Comparison of ENCODE assay signal across 8 mouse cellular contexts in genomic region chr7:118740532-118741338, GRCm38 (mm10). TPM values are rescaled to one million over a fixed set of nuclear protein-coding genes. Genes with fewer than 3 reads are reported as not detected.
DNase-seq lines count a peak whose midpoint lies in the region; ATAC-seq and TF ChIP-seq lines count a peak whose summit lies in the region.

No protein-coding gene starts in this region.

- no peak for TF ChIP-seq CTCF in MEL (IDR thresholded peaks at IDR 0.05 in 2 of 3, conservative IDR thresholded peaks at IDR 0.05 in 1 of 3; ENCODE audit: control insufficient read depth in 1 of 3, insufficient read depth in 1 of 3, low read depth in 2 of 3, low read length in 3 of 3, poor library complexity in 1 of 3, severe bottlenecking in 1 of 3)
- no peak for TF ChIP-seq CTCF in cerebellum, adult 2 months (IDR thresholded peaks at IDR 0.05; ENCODE audit: borderline replicate concordance, insufficient read depth, low read depth, low read length)
- no peak; the same call in 1 of the 2 replicates for TF ChIP-seq CTCF in forebrain, postnatal 0 days (IDR thresholded peaks at IDR 0.05; ENCODE audit: low read depth)

- peak overlapping the region; percentile 71 for H3K27ac ChIP-seq in MEL (ENCODE audit: control insufficient read depth, low read depth, low read length)
- H3K27ac ChIP-seq in cerebellum, adult 2 months (ENCODE audit: insufficient read depth, low read length) = peak overlapping the region; percentile 92
- H3K27ac ChIP-seq in forebrain, postnatal 0 days (ENCODE audit: low read depth, low read length) = peak overlapping the region; percentile 93
- no peak overlapping the region for H3K27ac ChIP-seq in lung, embryonic 15.5 days

- peaks cover 0 to 4% of the 10 kb centered on the region in 2 experiments; a peak in 1 of 4 replicates for H3K36me3 ChIP-seq in MEL (ENCODE audit: control insufficient read depth in 1 of 2, insufficient read depth in 2 of 2, low read length in 2 of 2)
- peaks cover 16% of the 10 kb centered on the region for H3K36me3 ChIP-seq in forebrain, postnatal 0 days (ENCODE audit: insufficient read depth)
- peaks cover 5% of the 10 kb centered on the region; the same call in 1 of the 2 replicates for H3K36me3 ChIP-seq in lung, embryonic 15.5 days

- peak; percentile 7 to 69; a peak in 3 of 4 replicates for TF ChIP-seq POLR2A in MEL (IDR thresholded peaks at IDR 0.05; ENCODE audit: control insufficient read depth in 1 of 2, insufficient read depth in 1 of 2, low read depth in 1 of 2, low read length in 2 of 2, poor library complexity in 1 of 2)
- peak; percentile 84; the same call in 1 of the 2 replicates for TF ChIP-seq POLR2A in cerebellum, adult 2 months (IDR thresholded peaks at IDR 0.05; ENCODE audit: borderline replicate concordance, insufficient read depth, low read length)

- H3K27me3 ChIP-seq in MEL (ENCODE audit: control insufficient read depth in 1 of 2, insufficient read depth in 2 of 2, low read length in 2 of 2) = no peaks in the 10 kb centered on the region
- no peaks in the 10 kb centered on the region for H3K27me3 ChIP-seq in cerebellum, adult 2 months (ENCODE audit: control insufficient read depth, insufficient read depth, low read length)
- no peaks in the 10 kb centered on the region for H3K27me3 ChIP-seq in forebrain, postnatal 0 days (ENCODE audit: insufficient read depth, low read length)
- no peaks in the 10 kb centered on the region for H3K27me3 ChIP-seq in lung, embryonic 15.5 days

- H3K9me3 ChIP-seq in MEL (replicated peaks; ENCODE audit: insufficient read depth, low read length) = no peaks in the 10 kb centered on the region
- H3K9me3 ChIP-seq in forebrain, postnatal 0 days (ENCODE audit: low read length) = no peaks in the 10 kb centered on the region
- no peaks in the 10 kb centered on the region for H3K9me3 ChIP-seq in lung, embryonic 15.5 days

- peaks cover 0 to 5% of the 10 kb centered on the region in 2 experiments; a peak in 1 of 4 replicates for H3K4me1 ChIP-seq in MEL (ENCODE audit: control insufficient read depth in 1 of 2, insufficient read depth in 2 of 2, low read length in 2 of 2)
- H3K4me1 ChIP-seq in cerebellum, adult 2 months (ENCODE audit: control insufficient read depth, insufficient read depth, low read length) = peaks cover 9% of the 10 kb centered on the region; the same call in 1 of the 2 replicates
- H3K4me1 ChIP-seq in forebrain, postnatal 0 days (ENCODE audit: insufficient read depth) = 0 out of 2 replicates have a peak, but pooled peaks cover 9% of the 10 kb centered on the region
- peaks cover 9% of the 10 kb centered on the region for H3K4me1 ChIP-seq in lung, embryonic 15.5 days

- peak overlapping the region; percentile 75 to 97 for H3K4me3 ChIP-seq in MEL (ENCODE audit: control insufficient read depth in 1 of 2, insufficient read depth in 1 of 2, low read depth in 2 of 2, low read length in 2 of 2)
- H3K4me3 ChIP-seq in cerebellum, adult 2 months (replicated peaks; ENCODE audit: insufficient read depth, low read depth, low read length) = peak overlapping the region; percentile 96
- peak overlapping the region; percentile 90 for H3K4me3 ChIP-seq in forebrain, postnatal 0 days (ENCODE audit: low read depth, low read length)
- H3K4me3 ChIP-seq in lung, embryonic 15.5 days = peak overlapping the region; percentile 81

- peak; percentile 97 for DNase-seq in MEL (ENCODE audit: low read depth, low spot score)
- DNase-seq in cerebellum, adult 2 months = peak; percentile 96
- DNase-seq in forebrain, postnatal 0 days = peak; percentile 99
- peak; percentile 98 for DNase-seq in heart, postnatal 4 days
- DNase-seq in layer of hippocampus, adult 8-10 months (ENCODE audit: low spot score in 2 of 2) = peak; percentile 93 to 95
- peak; percentile 92 for DNase-seq in ovary, adult 18-20 months (ENCODE audit: low spot score)
- peak; percentile 96 for DNase-seq in thymus, postnatal 0 days (ENCODE audit: low spot score)

- H3K4me2 ChIP-seq in forebrain, postnatal 0 days (ENCODE audit: low read depth) = peak overlapping the region; percentile 68
- peak overlapping the region; percentile 86 for H3K4me2 ChIP-seq in lung, embryonic 15.5 days

- 2% methylated on average over 41 of the region's 41 CpGs for WGBS in cerebellum, adult 2 months
- 3% methylated on average over 41 of the region's 41 CpGs for WGBS in forebrain, postnatal 0 days
- WGBS in lung, embryonic 15.5 days = 2% methylated on average over 41 of the region's 41 CpGs

- TF ChIP-seq EP300 in MEL (IDR thresholded peaks at IDR 0.05; ENCODE audit: low read depth in 1 of 2, low read length in 2 of 2) = peak in 1 of 2 experiments; percentile 27; a peak in 1 of 4 replicates

- H3K79me2 ChIP-seq in MEL (ENCODE audit: control insufficient read depth, insufficient read depth, low read length, poor library complexity) = peaks cover 6% of the 10 kb centered on the region

- peak; percentile 97 for ATAC-seq in forebrain, postnatal 0 days
- peak; percentile 96 for ATAC-seq in lung, embryonic 15.5 days (ENCODE audit: borderline replicate concordance, extremely low read depth, low FRiP score, low TSS enrichment)

- no peak for TF ChIP-seq RAD21 in MEL (IDR thresholded peaks at IDR 0.05; ENCODE audit: low read depth, low read length)

- peak overlapping the region; percentile 82 for H3K9ac ChIP-seq in MEL (ENCODE audit: control insufficient read depth, low read depth, low read length, poor library complexity, severe bottlenecking)
- peak overlapping the region; percentile 86 for H3K9ac ChIP-seq in forebrain, postnatal 0 days
- H3K9ac ChIP-seq in lung, embryonic 15.5 days = peak overlapping the region; percentile 65

TF ChIP-seq in MEL, 35 proteins besides CTCF, POLR2A, EP300 and RAD21 (continues in another document):
- TF ChIP-seq ZMIZ1 (IDR thresholded peaks at IDR 0.05; ENCODE audit: low read depth, low read length) (no peak), BHLHE40 (IDR thresholded peaks at IDR 0.05; ENCODE audit: borderline replicate concordance, low read depth, low read length) (no peak), CHD1 (IDR thresholded peaks at IDR 0.05; ENCODE audit: low read depth, low read length) (no peak), MYB (IDR thresholded peaks at IDR 0.05; ENCODE audit: low read depth, low read length) (no peak), CHD2 (IDR thresholded peaks at IDR 0.05; ENCODE audit: low read length) (no peak), TCF12 (IDR thresholded peaks at IDR 0.05; ENCODE audit: low read depth, low read length) (peak; percentile 47; the same call in 1 of the 2 replicates), MAX (IDR thresholded peaks at IDR 0.05; ENCODE audit: low read length) (no peak; the same call in 1 of the 2 replicates), SIN3A (IDR thresholded peaks at IDR 0.05; ENCODE audit: low read length) (peak; percentile 62), USF1 (IDR thresholded peaks at IDR 0.05; ENCODE audit: low read depth, low read length) (peak; percentile 95), ELF1 (IDR thresholded peaks at IDR 0.05; ENCODE audit: low read depth, low read length) (peak; percentile 84), MAFK (IDR thresholded peaks at IDR 0.05; ENCODE audit: borderline replicate concordance, low read depth, low read length) (no peak), KAT2A (conservative IDR thresholded peaks at IDR 0.05; ENCODE audit: low read depth, low read length) (peak; percentile 68; the same call in 1 of the 2 replicates), ZNF384 (IDR thresholded peaks at IDR 0.05; ENCODE audit: low read depth, low read length) (no peak), RCOR1 (IDR thresholded peaks at IDR 0.05; ENCODE audit: low read depth, low read length) (peak; percentile 78), MYC (IDR thresholded peaks at IDR 0.05; ENCODE audit: low read depth, low read length) (0 out of 2 replicates have a peak, but pooled peaks have one; percentile 2), NELFE (IDR thresholded peaks at IDR 0.05; ENCODE audit: low read depth, low read length) (peak; percentile 65)

RNA-seq across cellular contexts. Expression of gene Vps35l, which starts 0.7 kb away (rescaled TPM):
- total RNA-seq in MEL (2012; rRNA removed) = 32.7 and 37.6 TPM in 2 replicates
- polyA plus RNA-seq in MEL (2012; ENCODE audit: insufficient read depth in 1 of 2, insufficient read length in 2 of 2, low read depth in 1 of 2, low replicate concordance in 2 of 2, missing spikeins in 1 of 2) = 10 to 100 TPM in 1 of 2 experiments, not detected in 1; 87.4 TPM
- polyA plus RNA-seq in cerebellum, adult 2 months (2012; rRNA removed) = 72.3 and 74.3 TPM in 2 replicates
- total RNA-seq in forebrain, postnatal 0 days (2014; rRNA removed) = 89.7 and 105 TPM in 2 replicates
- 85.9 and 94.5 TPM in 2 replicates for polyA plus RNA-seq in forebrain, postnatal 0 days (2015; fragmentation: Nextera tagmentation; extraction: Ambion mirVana)
- total RNA-seq in heart, postnatal 4 days (2021) = 10 to 100 TPM; 36.0 to 37.1 TPM
- total RNA-seq in layer of hippocampus, adult 8-10 months (2022) = 10 to 100 TPM; 61.8 to 73.0 (median 69.1) TPM
- 63.6 and 64.5 TPM in 2 replicates for polyA plus RNA-seq in lung, embryonic 15.5 days (2015; fragmentation: Nextera tagmentation; extraction: Ambion mirVana)
- 55.7 and 56.5 TPM in 2 replicates for polyA plus RNA-seq in thymus, postnatal 0 days (2015; fragmentation: Nextera tagmentation; extraction: Ambion mirVana)

RNA-seq across cellular contexts. Expression of gene Ccp110, which starts 28.4 kb away (rescaled TPM):
- total RNA-seq in MEL (2012; rRNA removed) = 8.9 and 10.4 TPM in 2 replicates
- polyA plus RNA-seq in MEL (2012; ENCODE audit: insufficient read depth in 1 of 2, insufficient read length in 2 of 2, low read depth in 1 of 2, low replicate concordance in 2 of 2, missing spikeins in 1 of 2) = 10 to 100 TPM in 1 of 2 experiments, not detected in 1; 12.3 TPM
- 63.1 and 72.8 TPM in 2 replicates for polyA plus RNA-seq in cerebellum, adult 2 months (2012; rRNA removed)
- 28.2 and 33.6 TPM in 2 replicates for total RNA-seq in forebrain, postnatal 0 days (2014; rRNA removed)
- polyA plus RNA-seq in forebrain, postnatal 0 days (2015; fragmentation: Nextera tagmentation; extraction: Ambion mirVana) = 8.9 and 13.3 TPM in 2 replicates
- total RNA-seq in heart, postnatal 4 days (2021) = 1 to 10 TPM; 5.8 to 6.9 TPM
- total RNA-seq in layer of hippocampus, adult 8-10 months (2022) = 10 to 100 TPM; 44.1 to 54.8 (median 47.9) TPM
- polyA plus RNA-seq in lung, embryonic 15.5 days (2015; fragmentation: Nextera tagmentation; extraction: Ambion mirVana) = 18.4 and 20.3 TPM in 2 replicates
- polyA plus RNA-seq in thymus, postnatal 0 days (2015; fragmentation: Nextera tagmentation; extraction: Ambion mirVana) = 7.8 and 8.1 TPM in 2 replicates

RNA-seq across cellular contexts. Expression of gene Gde1, which starts 35.2 kb away (rescaled TPM):
- total RNA-seq in MEL (2012; rRNA removed) = 38.1 and 38.6 TPM in 2 replicates
- polyA plus RNA-seq in MEL (2012; ENCODE audit: insufficient read depth in 1 of 2, insufficient read length in 2 of 2, low read depth in 1 of 2, low replicate concordance in 2 of 2, missing spikeins in 1 of 2) = 10 to 100 TPM in 1 of 2 experiments, not detected in 1; 39.8 TPM
- polyA plus RNA-seq in cerebellum, adult 2 months (2012; rRNA removed) = 345 and 354 TPM in 2 replicates
- total RNA-seq in forebrain, postnatal 0 days (2014; rRNA removed) = 271 and 289 TPM in 2 replicates
- 263 and 284 TPM in 2 replicates for polyA plus RNA-seq in forebrain, postnatal 0 days (2015; fragmentation: Nextera tagmentation; extraction: Ambion mirVana)
- total RNA-seq in heart, postnatal 4 days (2021) = 10 to 100 TPM; 38.6 to 38.8 TPM
- total RNA-seq in layer of hippocampus, adult 8-10 months (2022) = 100 to 1,000 TPM; 199 to 203 (median 202) TPM
- 122 and 128 TPM in 2 replicates for polyA plus RNA-seq in lung, embryonic 15.5 days (2015; fragmentation: Nextera tagmentation; extraction: Ambion mirVana)
- polyA plus RNA-seq in thymus, postnatal 0 days (2015; fragmentation: Nextera tagmentation; extraction: Ambion mirVana) = 71.0 and 75.3 TPM in 2 replicates
